Mouse (Mus musculus): ENCODE data around the gene Vwa5a. TPM values are rescaled to one million over a fixed set of nuclear protein-coding genes. Genes with fewer than 3 reads are reported as not detected.

The Vwa5a gene
- polyA plus RNA-seq, 1 experiment from 2014 or later: 13.7 TPM

- Histone ChIP-seq H3K36me3 (ENCODE audit: control insufficient read depth, insufficient read depth) (peaks cover 10% of the 10 kb centered on the region), H3K4me3 (ENCODE audit: low read depth, low read length) (no peak overlapping the region), H3K4me1 (replicated peaks; ENCODE audit: control insufficient read depth, insufficient read depth, low read length) (no peaks in the 10 kb centered on the region), H3K9ac (ENCODE audit: low read depth, low read length) (no peak overlapping the region), H3K4me2 (replicated peaks; ENCODE audit: low read depth) (no peak overlapping the region), H3K9me3 (ENCODE audit: control insufficient read depth) (no peaks in the 10 kb centered on the region), H3K27ac (ENCODE audit: low read depth, low read length) (no peak overlapping the region), H3K27me3 (replicated peaks; ENCODE audit: control insufficient read depth, insufficient read depth, low read length) (no peaks in the 10 kb centered on the region)
- no peak for ATAC-seq
- TF ChIP-seq CTCF (IDR thresholded peaks at IDR 0.05; ENCODE audit: low read depth): no peak
- WGBS: 78% methylated on average over 1 of the region's 1 CpGs
These were observed 23.3 kb downstream of the Vwa5a start for GRCm38 (mm10) chr9:38741408-38741807.

- H3K4me1 ChIP-seq (replicated peaks; ENCODE audit: control insufficient read depth, insufficient read depth, low read length): no peaks in the 10 kb centered on the region
- H3K4me3 ChIP-seq (ENCODE audit: low read depth, low read length): no peak overlapping the region
- TF ChIP-seq CTCF (IDR thresholded peaks at IDR 0.05; ENCODE audit: low read depth): no peak
- H3K9ac ChIP-seq (ENCODE audit: low read depth, low read length): no peak overlapping the region
- peaks cover 10% of the 10 kb centered on the region for H3K36me3 ChIP-seq (ENCODE audit: control insufficient read depth, insufficient read depth)
- 90% methylated on average over 4 of the region's 4 CpGs for WGBS
- no peak overlapping the region for H3K4me2 ChIP-seq (replicated peaks; ENCODE audit: low read depth)
- no peaks in the 10 kb centered on the region for H3K9me3 ChIP-seq (ENCODE audit: control insufficient read depth)
- H3K27ac ChIP-seq (ENCODE audit: low read depth, low read length): no peak overlapping the region
- no peak for ATAC-seq
- H3K27me3 ChIP-seq (replicated peaks; ENCODE audit: control insufficient read depth, insufficient read depth, low read length): no peaks in the 10 kb centered on the region
These were observed 26.7 kb downstream of the Vwa5a start for GRCm38 (mm10) chr9:38744619-38745315.

- 95% methylated on average over 1 of the region's 1 CpGs for WGBS
- Histone ChIP-seq H3K27me3 (replicated peaks; ENCODE audit: control insufficient read depth, insufficient read depth, low read length) (no peaks in the 10 kb centered on the region), H3K27ac (ENCODE audit: low read depth, low read length) (no peak within 1 kb of the TSS), H3K4me1 (replicated peaks; ENCODE audit: control insufficient read depth, insufficient read depth, low read length) (no peaks in the 10 kb centered on the region), H3K9ac (ENCODE audit: low read depth, low read length) (no peak within 1 kb of the TSS), H3K4me2 (replicated peaks; ENCODE audit: low read depth) (no peak within 1 kb of the TSS), H3K36me3 (ENCODE audit: control insufficient read depth, insufficient read depth) (no peaks in the 10 kb centered on the region), H3K9me3 (ENCODE audit: control insufficient read depth) (no peaks in the 10 kb centered on the region), H3K4me3 (ENCODE audit: low read depth, low read length) (no peak within 1 kb of the TSS)
- TF ChIP-seq CTCF (IDR thresholded peaks at IDR 0.05; ENCODE audit: low read depth): no peak
- no peak for ATAC-seq
These were observed 33.9 kb downstream of the Vwa5a start, which contains the start of gene Olfr920 for GRCm38 (mm10) chr9:38751999-38752398. Olfr920 (plus strand) TSS chr9:38752299.

- Histone ChIP-seq H3K27me3 (replicated peaks; ENCODE audit: control insufficient read depth, insufficient read depth, low read length) (no peaks in the 10 kb centered on the region), H3K4me2 (replicated peaks; ENCODE audit: low read depth) (no peak within 1 kb of the TSS), H3K4me1 (replicated peaks; ENCODE audit: control insufficient read depth, insufficient read depth, low read length) (no peaks in the 10 kb centered on the region), H3K27ac (ENCODE audit: low read depth, low read length) (no peak within 1 kb of the TSS), H3K9me3 (ENCODE audit: control insufficient read depth) (no peaks in the 10 kb centered on the region), H3K36me3 (ENCODE audit: control insufficient read depth, insufficient read depth) (no peaks in the 10 kb centered on the region), H3K9ac (ENCODE audit: low read depth, low read length) (no peak within 1 kb of the TSS), H3K4me3 (ENCODE audit: low read depth, low read length) (no peak within 1 kb of the TSS)
- TF ChIP-seq CTCF (IDR thresholded peaks at IDR 0.05; ENCODE audit: low read depth): no peak
- ATAC-seq: peak; percentile 72
These were observed 54.7 kb downstream of the Vwa5a start, which contains the start of gene Olfr921 for GRCm38 (mm10) chr9:38772768-38773167. Olfr921 (plus strand) TSS chr9:38773068.

GRCm38 (mm10) chr9:38792689-38793088, 74.6 kb downstream of the Vwa5a start:
- no peak overlapping the region for H3K9ac ChIP-seq (ENCODE audit: low read depth, low read length)
- no peaks in the 10 kb centered on the region for H3K4me1 ChIP-seq (replicated peaks; ENCODE audit: control insufficient read depth, insufficient read depth, low read length)
- 82% methylated on average over 2 of the region's 2 CpGs for WGBS
- H3K27me3 ChIP-seq (replicated peaks; ENCODE audit: control insufficient read depth, insufficient read depth, low read length): no peaks in the 10 kb centered on the region
- no peak for ATAC-seq
- no peaks in the 10 kb centered on the region for H3K9me3 ChIP-seq (ENCODE audit: control insufficient read depth)
- H3K27ac ChIP-seq (ENCODE audit: low read depth, low read length): no peak overlapping the region
- H3K4me2 ChIP-seq (replicated peaks; ENCODE audit: low read depth): no peak overlapping the region
- no peak for TF ChIP-seq CTCF (IDR thresholded peaks at IDR 0.05; ENCODE audit: low read depth)
- no peaks in the 10 kb centered on the region for H3K36me3 ChIP-seq (ENCODE audit: control insufficient read depth, insufficient read depth)
- H3K4me3 ChIP-seq (ENCODE audit: low read depth, low read length): no peak overlapping the region

Other genes with a start within 250 kb of the Vwa5a start
- gene Olfr905, start 247.2 kb upstream of the Vwa5a start, polyA plus RNA-seq (2015; fragmentation: Nextera tagmentation; extraction: Ambion mirVana): not detected in 2 replicates
- gene Olfr906, start 231.2 kb upstream of the Vwa5a start, polyA plus RNA-seq (2015; fragmentation: Nextera tagmentation; extraction: Ambion mirVana): not detected in 2 replicates
- not detected in 2 replicates for gene Olfr907, start 222.5 kb upstream of the Vwa5a start, polyA plus RNA-seq (2015; fragmentation: Nextera tagmentation; extraction: Ambion mirVana)
- not detected in 2 replicates for gene Olfr911-ps1, start 196.7 kb upstream of the Vwa5a start, polyA plus RNA-seq (2015; fragmentation: Nextera tagmentation; extraction: Ambion mirVana)
- not detected in 2 replicates for gene Olfr910, start 180.4 kb upstream of the Vwa5a start, polyA plus RNA-seq (2015; fragmentation: Nextera tagmentation; extraction: Ambion mirVana)
- not detected in 2 replicates for gene Olfr912, start 138.1 kb upstream of the Vwa5a start, polyA plus RNA-seq (2015; fragmentation: Nextera tagmentation; extraction: Ambion mirVana)
- gene Olfr913, start 125.5 kb upstream of the Vwa5a start, polyA plus RNA-seq (2015; fragmentation: Nextera tagmentation; extraction: Ambion mirVana): not detected in 2 replicates
- gene Olfr914, start 113.2 kb upstream of the Vwa5a start, polyA plus RNA-seq (2015; fragmentation: Nextera tagmentation; extraction: Ambion mirVana): not detected in 2 replicates
- gene Olfr916, start 58.4 kb upstream of the Vwa5a start, polyA plus RNA-seq (2015; fragmentation: Nextera tagmentation; extraction: Ambion mirVana): not detected in 2 replicates
- not detected in 2 replicates for gene Olfr917, start 52.4 kb upstream of the Vwa5a start, polyA plus RNA-seq (2015; fragmentation: Nextera tagmentation; extraction: Ambion mirVana)
- gene Olfr918, start 43.7 kb upstream of the Vwa5a start, polyA plus RNA-seq (2015; fragmentation: Nextera tagmentation; extraction: Ambion mirVana): not detected in 2 replicates
- not detected in 2 replicates for gene Olfr919, start 14.6 kb upstream of the Vwa5a start, polyA plus RNA-seq (2015; fragmentation: Nextera tagmentation; extraction: Ambion mirVana)
- 0.07 TPM in 2 replicates for gene Olfr920, start 34.0 kb downstream of the Vwa5a start, polyA plus RNA-seq (2015; fragmentation: Nextera tagmentation; extraction: Ambion mirVana)
- gene Olfr921, start 54.8 kb downstream of the Vwa5a start, polyA plus RNA-seq (2015; fragmentation: Nextera tagmentation; extraction: Ambion mirVana): not detected in 2 replicates
- gene Olfr922, start 96.3 kb downstream of the Vwa5a start, polyA plus RNA-seq (2015; fragmentation: Nextera tagmentation; extraction: Ambion mirVana): not detected in 2 replicates
- not detected in 2 replicates for gene Olfr923, start 108.3 kb downstream of the Vwa5a start, polyA plus RNA-seq (2015; fragmentation: Nextera tagmentation; extraction: Ambion mirVana)
- gene Olfr924, start 126.2 kb downstream of the Vwa5a start, polyA plus RNA-seq (2015; fragmentation: Nextera tagmentation; extraction: Ambion mirVana): not detected in 2 replicates
- not detected in 2 replicates for gene Olfr26, start 136.8 kb downstream of the Vwa5a start, polyA plus RNA-seq (2015; fragmentation: Nextera tagmentation; extraction: Ambion mirVana)
- gene Olfr926, start 158.9 kb downstream of the Vwa5a start, polyA plus RNA-seq (2015; fragmentation: Nextera tagmentation; extraction: Ambion mirVana): not detected in 2 replicates
- not detected in 2 replicates for gene Olfr930, start 211.5 kb downstream of the Vwa5a start, polyA plus RNA-seq (2015; fragmentation: Nextera tagmentation; extraction: Ambion mirVana)

All from intestine, postnatal 0 days (tissue).